Mouse (Mus musculus): ENCODE results near the gene Tiam2.
A peak's percentile ranks its signal among the peaks of the same experiment; 100 is the strongest.

Gene Tiam2

DNA sequence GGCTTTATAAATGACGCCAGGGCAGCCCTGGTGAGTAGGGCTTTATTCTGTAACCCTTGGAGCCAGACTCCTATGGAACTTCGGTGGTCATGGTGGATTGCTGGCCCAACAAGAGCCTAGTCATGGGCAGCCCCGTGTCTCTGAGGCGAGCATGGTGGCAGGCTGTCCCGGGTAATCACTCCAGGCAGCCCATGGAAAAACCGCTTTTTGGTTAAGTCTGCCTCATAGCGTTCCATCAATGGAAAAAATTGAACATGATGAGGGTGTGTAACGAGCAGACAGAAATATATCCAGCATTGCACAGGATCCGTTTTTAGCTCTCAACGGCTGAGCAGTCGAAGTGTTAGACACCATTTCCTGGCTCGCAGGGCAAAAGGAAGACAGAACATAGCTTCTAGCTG lies 70.5 kb downstream of the Tiam2 start:
- no peak for DNase-seq (ENCODE audit: low read depth)

GRCm38 (mm10) chr17:3397836-3398235 lies 71.5 kb downstream of the Tiam2 start:
- DNase-seq (ENCODE audit: low read depth): no peak

DNA sequence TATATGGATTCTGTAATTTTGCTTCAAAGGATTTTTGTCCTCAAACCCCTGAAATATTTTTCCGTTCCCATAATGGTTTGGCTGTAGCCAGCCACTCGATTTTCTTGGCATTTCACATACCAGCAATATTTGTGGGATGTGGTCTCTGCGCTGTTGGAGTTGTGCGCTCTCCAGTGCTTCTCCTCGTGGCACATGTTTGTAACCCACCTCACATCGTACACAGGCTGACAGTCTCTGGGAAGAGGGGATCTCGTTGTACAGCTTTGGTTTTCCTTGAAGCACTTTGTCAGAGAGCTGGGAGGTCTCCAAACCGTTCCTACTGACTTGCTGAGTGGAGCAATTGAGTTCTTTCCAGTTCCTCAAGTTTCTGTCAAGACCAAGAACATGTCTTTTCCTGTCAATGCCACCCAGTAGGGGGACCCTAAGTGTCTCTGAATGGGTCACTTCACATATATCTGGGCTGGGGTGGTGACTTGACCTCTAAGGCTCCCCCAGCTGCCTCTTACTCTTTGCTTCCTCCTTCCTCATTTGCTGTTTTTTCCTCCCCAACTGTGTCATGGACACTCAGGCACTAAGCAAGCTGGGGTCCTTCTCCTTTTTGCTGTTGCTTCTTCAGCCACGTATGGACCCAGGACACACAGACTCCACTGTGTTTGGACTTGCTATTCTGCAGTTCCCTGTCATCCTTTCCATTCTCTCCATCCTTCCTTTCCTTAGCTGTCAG lies 79.1 kb downstream of the Tiam2 start:
- DNase-seq (ENCODE audit: low read depth): no peak

DNA sequence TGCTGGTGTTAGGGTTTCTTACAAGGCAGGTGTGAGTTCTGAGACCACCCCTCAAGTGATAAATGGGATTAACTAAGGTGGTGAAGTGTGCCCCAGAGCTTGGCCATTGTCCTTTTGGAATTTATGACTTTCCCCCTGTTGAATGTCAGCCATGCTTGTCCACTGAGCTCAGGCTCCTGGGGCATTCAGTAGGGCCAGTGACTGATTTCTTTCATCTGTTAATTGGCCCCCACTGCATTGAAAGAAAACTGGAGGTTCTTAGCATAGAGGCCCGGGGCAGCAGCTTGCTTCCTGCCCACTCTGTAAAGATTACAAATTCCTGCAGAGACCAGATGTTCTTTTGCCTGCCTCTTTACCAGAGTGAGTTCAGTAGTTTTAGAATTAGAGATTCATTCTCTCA lies 80.7 kb downstream of the Tiam2 start:
- no peak for DNase-seq (ENCODE audit: low read depth)

DNA sequence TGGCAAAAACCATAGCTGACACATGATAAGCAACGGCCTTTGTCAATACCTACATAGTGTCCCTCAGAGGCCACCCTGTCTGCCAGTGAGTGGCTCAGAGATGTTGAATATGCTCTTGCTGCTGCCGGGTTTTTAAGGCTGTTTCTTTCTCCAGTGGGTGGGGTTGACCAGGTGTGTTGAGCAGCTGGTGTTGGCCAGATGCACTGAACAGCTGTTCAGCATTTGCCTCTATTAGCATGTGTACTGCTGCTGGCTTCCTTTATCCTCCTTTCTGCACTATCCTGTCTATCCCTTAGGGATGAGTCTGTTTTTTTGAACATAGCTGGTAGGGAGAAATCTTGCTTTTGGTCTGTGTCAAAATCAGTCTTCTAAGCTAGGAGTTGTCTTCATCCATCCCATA lies 83.9 kb downstream of the Tiam2 start:
- DNase-seq (ENCODE audit: low read depth): no peak

DNA sequence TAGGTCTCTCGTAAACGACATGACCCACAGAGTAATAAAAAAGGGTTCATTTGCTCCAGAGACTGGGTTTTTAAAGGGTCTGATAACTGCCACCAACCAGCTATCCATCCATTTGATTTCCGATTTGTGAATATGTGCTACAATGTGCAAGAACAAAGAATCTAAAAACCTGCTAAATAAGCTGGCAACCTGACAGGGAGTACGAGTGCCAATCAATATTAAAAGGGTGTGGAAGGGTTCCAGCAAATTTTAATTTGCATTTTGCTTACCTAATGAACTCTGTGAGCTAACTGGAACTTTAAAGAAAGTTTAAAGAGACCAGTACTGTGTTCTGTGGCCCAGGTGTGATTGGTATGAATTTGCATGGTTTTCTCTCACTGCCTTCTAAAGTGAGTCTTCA lies 86.4 kb downstream of the Tiam2 start:
- DNase-seq (ENCODE audit: low read depth): no peak

DNA sequence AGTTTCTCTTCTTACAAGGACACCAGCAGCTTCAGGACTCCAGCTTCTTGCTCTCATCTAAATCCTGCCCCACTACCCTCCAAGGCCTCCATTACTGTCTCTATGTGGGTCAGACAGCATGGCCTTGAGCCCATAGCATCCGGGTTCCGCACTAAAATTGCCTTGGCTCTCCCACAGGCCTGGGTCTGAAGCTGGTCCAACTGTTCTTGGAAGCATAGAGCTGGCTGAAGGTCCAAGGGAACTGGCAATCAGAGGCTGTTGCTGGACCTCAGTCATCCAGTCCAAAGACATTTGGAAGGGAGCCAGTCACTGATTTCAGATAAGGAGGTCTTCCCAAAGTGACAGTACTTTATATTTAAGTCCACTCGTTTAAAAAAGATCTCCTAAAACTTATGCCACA lies 89.2 kb downstream of the Tiam2 start:
- DNase-seq (ENCODE audit: low read depth): no peak

DNA sequence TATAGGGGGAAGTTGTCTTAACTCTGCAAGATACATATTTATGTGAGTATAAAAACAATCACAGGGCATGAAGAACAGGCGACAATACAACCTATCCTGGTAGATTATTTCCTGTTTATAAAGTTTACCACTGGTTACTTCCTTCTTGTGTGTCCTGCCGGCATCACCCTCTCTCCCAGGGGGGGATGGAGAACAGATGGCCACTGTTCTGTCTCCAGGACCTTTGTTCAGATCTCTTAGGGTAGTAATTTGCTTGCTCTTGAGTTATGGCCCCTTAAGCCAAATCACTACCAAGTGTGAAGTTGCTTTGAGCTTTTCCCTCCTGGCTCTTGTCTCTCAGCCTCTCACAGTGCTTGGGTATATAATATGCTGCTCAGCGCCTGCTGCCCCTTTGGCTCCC lies 90.0 kb downstream of the Tiam2 start:
- DNase-seq (ENCODE audit: low read depth): no peak

DNA sequence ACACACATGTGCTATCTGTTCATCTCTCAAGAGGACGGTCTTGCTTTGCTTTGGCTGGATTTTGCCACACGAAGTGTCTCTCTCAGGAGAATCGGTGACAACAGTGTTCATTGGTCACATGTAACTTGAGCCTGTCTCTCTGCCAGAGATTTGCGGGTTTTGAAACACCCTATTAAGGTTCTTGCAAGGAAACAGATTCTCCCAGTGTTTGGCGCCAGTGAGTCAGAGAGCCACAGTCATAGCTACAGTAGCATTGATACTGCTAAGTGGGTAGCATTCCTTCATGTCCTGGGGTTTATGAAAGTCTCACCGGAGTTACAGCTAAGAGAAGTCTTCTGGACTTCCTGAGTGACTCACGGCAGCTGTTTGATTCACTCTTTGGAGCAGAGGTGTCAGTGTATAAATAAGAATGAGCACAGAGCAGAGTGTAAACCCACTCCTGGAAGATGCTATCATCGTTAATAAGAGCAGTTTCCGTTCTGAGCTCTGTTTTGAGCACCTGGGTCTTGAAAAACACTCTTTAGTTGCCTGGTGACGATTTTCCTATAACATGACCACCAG lies 93.1 kb downstream of the Tiam2 start:
- no peak for DNase-seq (ENCODE audit: low read depth)

GRCm38 (mm10) chr17:3420148-3420547 lies 93.8 kb downstream of the Tiam2 start:
- DNase-seq (ENCODE audit: low read depth): no peak

DNA sequence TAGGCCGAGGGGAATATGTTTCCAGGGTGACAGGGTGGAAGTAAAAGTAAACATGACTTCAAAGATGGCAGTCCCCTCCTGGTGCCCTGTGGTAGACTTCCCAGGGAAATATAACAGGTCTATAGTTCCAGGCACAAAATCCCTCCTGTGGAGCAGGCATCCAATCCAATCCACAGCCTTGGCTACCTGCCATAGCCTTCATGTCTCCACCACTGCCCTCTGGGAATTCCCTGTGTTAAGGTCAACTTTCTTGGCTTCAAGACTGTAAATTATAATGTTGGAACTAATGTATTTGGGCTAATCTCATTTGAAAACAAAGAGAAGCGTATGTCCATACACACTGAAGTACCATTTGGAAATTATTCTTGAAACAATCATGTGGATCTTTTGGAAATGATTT lies 97.0 kb downstream of the Tiam2 start:
- no peak for DNase-seq (ENCODE audit: low read depth)

GRCm38 (mm10) chr17:3428659-3429058 lies 102.3 kb downstream of the Tiam2 start:
- DNase-seq (ENCODE audit: low read depth): no peak

DNA sequence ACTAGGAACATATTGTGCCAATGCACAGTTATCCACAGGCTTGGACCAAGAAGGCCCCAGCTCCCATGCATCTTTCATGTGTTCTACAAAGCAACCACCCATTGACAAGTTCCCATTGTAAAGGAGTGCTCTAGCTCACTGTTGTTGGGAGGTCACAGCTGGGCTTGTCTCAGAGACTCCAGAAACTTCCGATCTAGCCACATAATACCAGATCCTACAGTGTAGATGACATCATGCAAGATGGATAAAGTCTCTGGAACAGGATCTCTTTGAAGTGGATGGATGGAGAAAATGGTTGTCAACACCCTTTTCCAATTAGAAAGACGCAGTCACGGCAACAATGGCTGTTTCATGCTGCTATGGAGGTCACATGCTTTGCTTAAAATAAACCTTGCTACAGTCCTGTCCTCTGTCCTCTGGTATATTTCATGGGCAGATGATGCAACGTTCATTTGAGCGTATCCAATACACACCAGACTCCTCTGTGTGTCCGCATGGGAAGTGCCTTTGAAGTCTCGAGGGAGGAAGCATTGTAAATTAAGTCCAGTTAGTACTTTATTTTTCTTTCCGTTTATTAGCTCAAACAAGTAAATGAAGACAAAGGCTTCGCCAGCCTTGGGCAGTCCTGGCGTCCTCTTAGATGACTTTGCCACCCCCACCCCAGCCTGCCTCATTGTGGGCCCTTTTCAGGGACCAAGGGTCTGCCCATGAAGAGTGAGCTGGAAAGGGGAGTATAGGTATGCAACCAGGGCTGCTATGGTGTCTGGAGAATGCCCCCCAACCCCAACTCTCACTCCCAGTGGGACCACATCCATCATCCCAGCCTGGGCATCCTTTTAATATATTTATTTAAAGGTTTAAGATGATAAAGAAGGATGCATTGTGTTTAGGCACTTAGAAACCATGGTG lies 106.5 kb downstream of the Tiam2 start:
- no peak for DNase-seq (ENCODE audit: low read depth)

GRCm38 (mm10) chr17:3433521-3434271 lies 107.3 kb downstream of the Tiam2 start:
- DNase-seq (ENCODE audit: low read depth): no peak

DNA sequence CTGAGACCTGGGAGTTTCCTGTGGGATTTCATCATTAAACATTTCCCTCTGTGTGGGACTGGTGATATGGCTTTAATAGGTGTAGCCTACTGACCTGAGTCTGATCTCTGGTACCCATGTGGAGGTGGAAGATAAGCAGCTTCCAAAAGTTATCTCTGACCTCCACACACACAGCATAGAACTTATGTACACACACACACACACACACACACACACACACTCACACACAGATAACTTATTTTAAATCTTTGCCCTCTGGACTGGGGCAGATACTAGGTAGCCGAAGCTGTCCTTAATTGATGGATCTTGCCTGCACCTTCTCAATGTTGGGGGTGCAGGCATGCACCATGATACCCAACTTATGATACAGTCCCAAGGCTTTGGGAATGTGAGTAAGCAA lies 108.9 kb downstream of the Tiam2 start:
- DNase-seq (ENCODE audit: low read depth): no peak

- no peak for DNase-seq (ENCODE audit: low read depth)
These were observed 110.6 kb downstream of the Tiam2 start for GRCm38 (mm10) chr17:3436841-3437515.

GRCm38 (mm10) chr17:3442526-3443401 lies 116.4 kb downstream of the Tiam2 start:
- no peak for DNase-seq (ENCODE audit: low read depth)

DNA sequence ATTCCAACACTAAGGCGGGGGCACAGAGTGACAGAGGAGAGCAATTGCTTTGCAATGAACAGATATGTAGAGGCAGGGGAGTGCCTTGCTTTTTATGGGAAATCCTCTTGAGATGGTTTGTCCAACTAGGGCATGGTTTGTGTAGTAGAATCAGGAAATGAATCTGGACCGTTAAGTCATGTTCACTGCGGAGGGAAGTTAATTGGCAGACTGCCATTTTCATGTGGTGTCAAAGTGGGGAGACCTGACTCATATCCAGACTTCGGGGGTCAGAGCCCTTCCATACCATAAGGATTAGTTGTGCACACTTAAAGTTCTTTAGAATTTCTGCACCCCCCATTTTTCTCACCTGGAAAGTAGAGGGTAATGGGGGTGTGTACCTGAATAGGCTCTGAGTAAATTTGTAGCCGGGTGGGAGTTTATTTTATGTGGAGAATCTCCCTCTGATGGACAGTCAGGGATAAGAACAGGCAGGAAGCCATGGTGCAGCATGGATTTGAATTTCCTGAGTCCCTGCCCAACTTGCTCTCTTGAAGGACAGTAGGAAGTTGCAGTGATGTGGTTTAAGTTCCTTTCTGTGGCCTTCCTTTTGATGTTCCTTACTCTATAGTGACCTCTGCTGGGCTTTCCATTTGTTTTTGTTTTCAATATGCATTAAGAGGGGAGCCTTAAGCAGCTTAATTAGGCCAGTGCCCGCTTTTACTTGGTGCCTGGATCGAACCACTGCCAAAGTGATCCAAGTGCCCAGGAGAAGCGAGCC lies 120.0 kb downstream of the Tiam2 start:
- DNase-seq (ENCODE audit: low read depth): peak; percentile 11

DNA sequence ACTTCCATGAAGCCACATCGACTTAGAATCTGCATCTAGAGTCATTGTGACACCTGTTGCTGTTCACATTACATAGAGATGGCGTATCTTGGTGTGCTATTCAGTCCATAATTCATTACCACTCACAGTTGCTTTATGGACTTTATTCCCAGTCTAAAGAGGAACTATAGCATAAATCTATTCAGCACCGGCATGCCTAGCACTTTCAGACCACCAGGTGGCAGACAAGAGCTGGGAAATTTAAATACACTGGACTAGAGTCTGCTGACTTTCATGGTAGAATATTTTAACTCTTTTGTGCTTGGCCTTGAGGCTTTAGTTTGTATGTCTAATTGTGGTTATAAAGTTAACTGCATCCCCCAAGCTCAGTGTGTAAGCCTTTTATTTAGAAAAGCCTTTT lies 122.4 kb downstream of the Tiam2 start:
- peak; percentile 78 for DNase-seq (ENCODE audit: low read depth)

DNA sequence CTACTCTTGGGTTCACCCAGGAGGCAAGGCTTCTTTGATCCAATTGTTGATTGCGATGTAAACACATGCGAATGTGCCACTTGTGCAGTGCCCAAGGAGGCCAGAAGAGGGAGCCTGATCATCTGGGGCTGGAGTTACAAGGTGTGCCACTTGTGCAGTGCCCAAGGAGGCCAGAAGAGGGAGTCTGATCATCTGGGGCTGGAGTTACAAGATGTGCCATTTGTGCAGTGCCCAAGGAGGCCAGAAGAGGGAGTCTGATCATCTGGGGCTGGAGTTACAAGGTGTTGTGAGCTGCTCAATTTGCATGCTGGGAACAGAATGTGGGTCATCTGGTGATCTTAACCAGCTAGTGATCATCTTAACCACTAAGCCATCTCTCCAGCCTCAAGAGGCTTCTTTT lies 124.7 kb downstream of the Tiam2 start:
- DNase-seq (ENCODE audit: low read depth): peak; percentile 87
